Mouse (Mus musculus) heart, postnatal 25 days (tissue): ENCODE data around the gene Cdyl. TPM values are rescaled to one million over a fixed set of nuclear protein-coding genes. Genes with fewer than 3 reads are reported as not detected.

Experiments
- DNase-seq: peaks from one replicate; pipeline ENCODE4 v3.0.0; 2022; ENCODE audit warnings: low spot score
- intact Hi-C: fragments of 180-260 bp; cut with DNase I; formaldehyde crosslinking; loops from one replicate; pipeline ENCODE4 v1.15.1; 2025
- total RNA-seq, 2 experiments: library from RNA; stranded (reverse); gene quantifications; 2 replicates each; pipeline ENCODE4 v1.2.3; 2021

Gene Cdyl
- total RNA-seq, 2 experiments from 2014 or later = 10.7 to 10.8 TPM

GRCm38 (mm10) chr13:35681361-35681760 is 21.7 kb downstream of the Cdyl start:
- no peak for DNase-seq
- intact Hi-C loops = no loop called here

- intact Hi-C loops = no loop called here
- DNase-seq = no peak
Measured at GRCm38 (mm10) chr13:35686273-35686672, 26.6 kb downstream of the Cdyl start.

GRCm38 (mm10) chr13:35689560-35689959 is 29.9 kb downstream of the Cdyl start:
- no peak for DNase-seq
- intact Hi-C loops = no loop called here

- DNase-seq = no peak
- intact Hi-C loops = no loop called here
Measured at GRCm38 (mm10) chr13:35717658-35718057, 58.0 kb downstream of the Cdyl start.

GRCm38 (mm10) chr13:35719581-35719980 is 59.9 kb downstream of the Cdyl start:
- intact Hi-C loops = no loop called here
- no peak for DNase-seq

GRCm38 (mm10) chr13:35723073-35723472 is 63.4 kb downstream of the Cdyl start:
- intact Hi-C loops = no loop called here
- no peak for DNase-seq

- DNase-seq = no peak
- intact Hi-C loops = no loop called here
Measured at GRCm38 (mm10) chr13:35726025-35726424, 66.4 kb downstream of the Cdyl start.

- no peak for DNase-seq
- intact Hi-C loops = no loop called here
Measured at GRCm38 (mm10) chr13:35732131-35732530, 72.5 kb downstream of the Cdyl start.

- no peak for DNase-seq
Measured at GRCm38 (mm10) chr13:35732891-35733596, 73.4 kb downstream of the Cdyl start.

GRCm38 (mm10) chr13:35737565-35737964 is 77.9 kb downstream of the Cdyl start:
- intact Hi-C loops = no loop called here
- no peak for DNase-seq

More at GRCm38 (mm10) chr13:35732891-35733596, 73.4 kb downstream of the Cdyl start:
- intact Hi-C loops = no loop called here

- no peak for DNase-seq
- intact Hi-C loops = no loop called here
Measured at GRCm38 (mm10) chr13:35738210-35738609, 78.6 kb downstream of the Cdyl start.

- no peak for DNase-seq
- intact Hi-C loops = no loop called here
Measured at GRCm38 (mm10) chr13:35739473-35739872, 79.8 kb downstream of the Cdyl start.

- peak; percentile 74 for DNase-seq
- intact Hi-C loops = loop anchor here (5.0 to 10.0 kb wide), 2 partner anchors 167 to 866 kb away; partner anchors contain the start of genes Prpf4b and Rpp40
Measured at GRCm38 (mm10) chr13:35740301-35741039, 80.8 kb downstream of the Cdyl start.

GRCm38 (mm10) chr13:35741040-35741619 is 81.5 kb downstream of the Cdyl start:
- DNase-seq = peak; percentile 87
- intact Hi-C loops = loop anchor here (5.0 to 10.0 kb wide), 2 partner anchors 166 to 866 kb away; partner anchors contain the start of genes Prpf4b and Rpp40

- DNase-seq = peak; percentile 24
- intact Hi-C loops = loop anchor here (5.0 to 10.0 kb wide), 2 partner anchors 165 to 867 kb away; partner anchors contain the start of genes Prpf4b and Rpp40
Measured at GRCm38 (mm10) chr13:35741620-35742421, 82.2 kb downstream of the Cdyl start.

GRCm38 (mm10) chr13:35742696-35743095 is 83.1 kb downstream of the Cdyl start:
- DNase-seq = no peak
- intact Hi-C loops = loop anchor here (5.0 to 10.0 kb wide), 2 partner anchors 165 to 868 kb away; partner anchors contain the start of genes Prpf4b and Rpp40

GRCm38 (mm10) chr13:35743196-35743595 is 83.6 kb downstream of the Cdyl start:
- DNase-seq = no peak
- intact Hi-C loops = loop anchor here (5.0 to 10.0 kb wide), 2 partner anchors 164 to 868 kb away; partner anchors contain the start of genes Prpf4b and Rpp40

GRCm38 (mm10) chr13:35749194-35749593 is 89.6 kb downstream of the Cdyl start:
- no peak for DNase-seq
- intact Hi-C loops = loop anchor here (10.0 kb wide), 1 partner anchor 874 kb away; the partner anchor contains the start of gene Prpf4b

- DNase-seq = no peak
- intact Hi-C loops = loop anchor here (10.0 kb wide), 1 partner anchor 875 kb away; the partner anchor contains the start of gene Prpf4b
Measured at GRCm38 (mm10) chr13:35749680-35750079, 90.0 kb downstream of the Cdyl start.
